Mouse (Mus musculus): ENCODE measurements around the gene Efna5.

DNA sequence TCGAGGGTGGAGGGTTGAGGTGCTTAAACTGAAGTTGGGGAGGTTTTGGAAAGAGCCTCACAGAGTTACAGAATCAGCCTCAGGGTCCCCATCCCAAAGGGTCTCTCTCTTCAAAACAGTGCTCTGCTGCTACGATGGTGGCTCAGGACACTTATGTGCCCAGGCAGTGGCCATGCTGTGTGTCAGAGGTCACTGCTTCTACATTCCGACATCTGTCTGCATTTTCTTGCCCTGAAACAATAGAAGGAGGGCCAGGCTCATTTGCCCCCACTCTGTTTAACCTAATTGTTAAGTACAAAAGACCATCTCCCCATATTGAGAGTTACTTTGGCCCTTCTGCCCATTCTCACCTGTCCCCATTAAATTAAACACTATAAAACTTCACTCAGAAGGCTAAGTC is 9.2 kb downstream of the Efna5 start:
- TF ChIP-seq POLR2A (IDR thresholded peaks at IDR 0.05; ENCODE audit: low read depth, low read length) (no peak), CTCF (IDR thresholded peaks at IDR 0.05; ENCODE audit: extremely low read depth, insufficient read length, insufficient replicate concordance, low read depth, low read length) (no peak)
